Mouse (Mus musculus): ENCODE results near the gene Gm20695.

The Gm20695 gene

GRCm38 (mm10) chr16:3895173-3895792, 10.8 kb downstream of the Gm20695 start:
- peak; percentile 45 for DNase-seq (ENCODE audit: extremely low read depth, low read depth)

- DNase-seq (ENCODE audit: extremely low read depth, low read depth): no peak
Observed at GRCm38 (mm10) chr16:3896046-3896445, 11.6 kb downstream of the Gm20695 start.

GRCm38 (mm10) chr16:3896553-3896952, 12.1 kb downstream of the Gm20695 start:
- DNase-seq (ENCODE audit: extremely low read depth, low read depth): no peak

GRCm38 (mm10) chr16:3907471-3907870, 23.0 kb downstream of the Gm20695 start:
- no peak for DNase-seq (ENCODE audit: extremely low read depth, low read depth)

- peak; percentile 89 for DNase-seq (ENCODE audit: extremely low read depth, low read depth)
Observed at GRCm38 (mm10) chr16:3908537-3909111, 24.2 kb downstream of the Gm20695 start, which contains the start of the genes 1700037C18Rik and Cluap1. TSS of gene 1700037C18Rik (minus strand) at chr16:3908689. TSS of gene Cluap1 (plus strand) at chr16:3908801.

GRCm38 (mm10) chr16:3909118-3909517, 24.7 kb downstream of the Gm20695 start:
- peak; percentile 33 for DNase-seq (ENCODE audit: extremely low read depth, low read depth)

- no peak for DNase-seq (ENCODE audit: extremely low read depth, low read depth)
Observed at GRCm38 (mm10) chr16:3920756-3921155, 36.3 kb downstream of the Gm20695 start.

GRCm38 (mm10) chr16:3923515-3923914, 39.1 kb downstream of the Gm20695 start:
- DNase-seq (ENCODE audit: extremely low read depth, low read depth): no peak

GRCm38 (mm10) chr16:3923966-3924365, 39.5 kb downstream of the Gm20695 start:
- DNase-seq (ENCODE audit: extremely low read depth, low read depth): no peak

GRCm38 (mm10) chr16:3928582-3928981, 44.1 kb downstream of the Gm20695 start:
- DNase-seq (ENCODE audit: extremely low read depth, low read depth): no peak

GRCm38 (mm10) chr16:3929151-3929550, 44.7 kb downstream of the Gm20695 start:
- DNase-seq (ENCODE audit: extremely low read depth, low read depth): no peak

GRCm38 (mm10) chr16:3933536-3933935, 49.1 kb downstream of the Gm20695 start:
- no peak for DNase-seq (ENCODE audit: extremely low read depth, low read depth)

- DNase-seq (ENCODE audit: extremely low read depth, low read depth): no peak
Observed at GRCm38 (mm10) chr16:3934091-3934490, 49.6 kb downstream of the Gm20695 start.

- DNase-seq (ENCODE audit: extremely low read depth, low read depth): no peak
Observed at GRCm38 (mm10) chr16:3934701-3935100, 50.3 kb downstream of the Gm20695 start.

GRCm38 (mm10) chr16:3951141-3951540, 66.7 kb downstream of the Gm20695 start:
- peak; percentile 15 for DNase-seq (ENCODE audit: extremely low read depth, low read depth)

- DNase-seq (ENCODE audit: extremely low read depth, low read depth): no peak
Observed at GRCm38 (mm10) chr16:3956369-3956768, 71.9 kb downstream of the Gm20695 start.

GRCm38 (mm10) chr16:3959261-3959660, 74.8 kb downstream of the Gm20695 start:
- no peak for DNase-seq (ENCODE audit: extremely low read depth, low read depth)

GRCm38 (mm10) chr16:3964990-3965389, 80.5 kb downstream of the Gm20695 start:
- DNase-seq (ENCODE audit: extremely low read depth, low read depth): no peak

- DNase-seq (ENCODE audit: extremely low read depth, low read depth): no peak
Observed at GRCm38 (mm10) chr16:3965534-3965933, 81.1 kb downstream of the Gm20695 start.
